Mouse (Mus musculus) heart, postnatal 0 days (tissue): ENCODE results near the gene Zrsr2.

Experiments used
- CTCF ChIP-seq: IDR thresholded peaks from 2 replicates; pipeline ENCODE4 v1.5.1; 2016; ENCODE audit warnings: antibody characterized with exemption, control low read depth, low read depth
- EP300 ChIP-seq: IDR thresholded peaks from 2 replicates; pipeline ENCODE4 v1.6.1; 2016; ENCODE audit warnings: antibody characterized with exemption, low read depth

- TF ChIP-seq EP300 (no peak), CTCF (no peak)
Observed at GRCm38 (mm10) chrX:163987718-163988374, 29.4 kb upstream of the Zrsr2 start.
